Mouse (Mus musculus): Measurements from ENCODE around the gene Sobp. TPM values are rescaled to one million over a fixed set of nuclear protein-coding genes. Genes with fewer than 3 reads are reported as not detected.
A peak's percentile ranks its signal among the peaks of the same experiment; 100 is the strongest.

Sobp gene
- total RNA-seq, 2 experiments from 2014 or later: not detected

DNA sequence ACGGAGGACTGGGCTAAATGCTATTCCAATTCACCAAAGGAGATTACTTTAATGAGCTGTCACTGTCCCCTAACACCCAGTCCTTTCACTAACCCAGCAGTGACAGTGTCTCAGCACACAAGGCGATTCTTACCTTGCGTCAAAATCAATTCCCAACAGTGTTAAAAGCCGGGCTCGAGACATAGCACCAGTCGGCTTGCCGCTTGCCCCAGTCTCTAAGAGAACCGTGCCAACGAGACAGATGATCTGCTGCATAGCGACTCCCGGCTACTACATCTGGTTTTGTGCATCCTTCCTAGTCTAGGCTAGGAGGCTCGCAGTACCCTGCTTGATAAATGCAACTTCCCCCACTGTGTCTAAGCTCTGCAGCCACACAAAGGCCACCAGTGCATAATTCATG is 12.0 kb downstream of the Sobp start:
- ATAC-seq (replicated peaks; ENCODE audit: poor library complexity): no peak

DNA sequence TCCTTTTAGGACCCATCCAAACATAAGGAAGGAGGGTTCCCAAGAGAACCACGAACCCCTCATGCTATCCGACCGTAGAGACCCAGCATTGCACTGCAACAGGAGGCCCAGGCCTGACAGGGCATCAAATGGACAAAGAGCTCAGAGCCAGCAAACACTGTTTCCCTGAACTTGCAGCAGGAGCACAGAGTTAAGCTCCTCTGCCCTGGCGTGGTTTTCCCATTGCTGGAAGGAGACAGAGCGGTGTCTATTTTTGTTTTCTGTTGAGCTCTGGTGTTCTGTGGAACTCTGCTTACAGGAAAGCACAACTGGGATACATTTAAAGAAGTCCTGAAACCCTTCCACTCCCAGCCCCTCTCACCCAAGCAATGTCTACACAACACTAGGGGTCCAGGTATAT is 15.0 kb downstream of the Sobp start:
- ATAC-seq (replicated peaks; ENCODE audit: poor library complexity): no peak

DNA sequence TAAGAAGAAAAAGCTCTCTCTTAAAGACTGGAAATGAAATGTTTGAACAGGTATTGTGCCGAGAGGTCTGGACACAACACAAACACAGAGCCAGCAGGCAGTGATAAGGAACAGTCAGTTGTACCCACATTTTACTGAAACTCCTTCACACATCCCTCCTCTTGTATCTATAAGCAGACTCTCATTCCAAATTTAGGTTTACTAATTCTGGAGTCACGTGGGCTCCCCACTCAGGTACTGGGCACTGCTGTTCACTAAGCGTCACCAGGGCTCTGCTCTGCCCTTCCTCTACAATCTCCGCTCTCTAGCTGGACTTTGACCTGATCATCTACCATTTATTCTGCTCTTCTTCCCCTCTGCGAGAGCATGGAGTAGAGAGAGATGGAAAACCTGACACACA is 15.4 kb downstream of the Sobp start:
- no peak for ATAC-seq (replicated peaks; ENCODE audit: poor library complexity)

DNA sequence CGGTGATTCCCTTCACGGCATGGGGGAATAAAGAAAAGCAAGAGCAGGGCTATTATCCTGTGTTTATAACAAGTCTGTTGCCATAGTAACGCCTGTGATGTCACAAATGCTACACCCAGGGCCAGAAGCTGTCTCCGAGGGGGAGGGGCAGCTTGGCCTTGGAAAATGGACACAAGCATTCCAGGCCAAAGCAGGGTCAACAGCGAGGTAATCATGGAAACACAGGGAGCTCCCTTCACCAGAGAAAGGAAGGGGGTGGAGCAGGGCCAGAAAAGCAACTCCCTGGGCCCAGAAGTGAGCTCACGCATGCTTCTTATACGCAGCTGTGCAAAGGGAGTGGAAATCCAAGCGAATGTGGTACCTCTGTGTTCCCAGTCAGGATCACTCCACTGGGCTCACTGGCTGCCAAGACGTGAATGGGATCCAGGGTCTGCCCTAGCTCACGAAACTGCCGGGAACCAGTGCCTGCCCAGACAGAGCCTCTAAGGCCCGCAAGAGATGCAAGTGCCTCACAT is 19.2 kb downstream of the Sobp start:
- no peak for ATAC-seq (replicated peaks; ENCODE audit: poor library complexity)

DNA sequence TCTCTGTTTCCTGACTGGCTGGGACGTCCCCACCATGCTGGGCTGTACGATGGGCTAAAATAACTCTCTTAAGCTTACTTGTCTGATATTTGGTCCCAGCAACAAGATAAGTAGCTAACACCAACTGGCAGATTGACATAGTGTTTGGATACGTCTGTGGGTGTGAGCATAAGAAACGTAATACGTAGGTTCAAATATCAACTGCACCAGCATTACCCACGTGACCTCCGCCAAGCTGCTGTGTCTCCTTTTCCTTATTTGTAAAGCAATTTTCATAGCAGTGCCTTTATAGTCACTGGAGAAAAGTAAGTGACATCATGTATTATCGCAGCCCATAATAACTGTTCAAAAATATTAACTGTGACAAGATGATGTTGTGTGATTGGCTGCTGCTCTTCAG is 21.7 kb downstream of the Sobp start:
- no peak for ATAC-seq (replicated peaks; ENCODE audit: poor library complexity)

DNA sequence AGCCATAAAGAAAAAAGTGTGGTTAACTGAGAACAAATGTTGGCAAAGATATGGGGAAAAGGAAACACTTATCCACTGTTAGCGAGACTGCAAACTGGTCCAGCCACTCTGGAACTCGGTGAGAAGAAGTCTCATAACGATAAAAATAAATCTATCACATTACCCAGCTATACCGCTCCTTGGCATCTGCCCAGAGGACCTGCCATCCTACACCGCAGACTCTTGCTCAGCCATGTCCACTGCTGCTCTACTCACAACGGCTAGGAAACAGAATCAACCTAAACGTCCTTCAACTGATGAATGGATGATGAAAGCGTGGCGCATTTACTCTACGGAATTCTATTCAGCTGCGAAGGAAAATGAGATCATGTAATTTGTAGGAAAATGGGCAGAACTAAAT is 25.9 kb downstream of the Sobp start:
- ATAC-seq (replicated peaks; ENCODE audit: poor library complexity): no peak

DNA sequence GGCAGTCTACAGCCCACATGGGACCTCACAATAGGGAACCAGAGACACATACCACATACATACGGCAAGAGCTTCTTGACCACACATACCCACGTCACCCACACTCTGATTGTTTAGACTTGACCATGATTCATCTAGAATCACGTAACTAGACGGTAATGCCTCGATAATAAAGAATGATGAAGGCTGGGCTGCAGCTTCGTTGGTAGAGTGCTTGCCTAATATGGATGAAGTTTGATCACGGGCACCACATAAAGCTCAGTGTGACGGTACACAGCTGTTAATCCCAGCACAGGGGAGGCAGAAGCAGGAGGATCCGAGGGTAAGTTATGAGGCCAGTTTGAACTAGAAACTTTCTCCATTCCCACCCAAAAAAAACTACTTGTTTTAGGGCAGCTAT is 31.2 kb downstream of the Sobp start:
- ATAC-seq (replicated peaks; ENCODE audit: poor library complexity): no peak

DNA sequence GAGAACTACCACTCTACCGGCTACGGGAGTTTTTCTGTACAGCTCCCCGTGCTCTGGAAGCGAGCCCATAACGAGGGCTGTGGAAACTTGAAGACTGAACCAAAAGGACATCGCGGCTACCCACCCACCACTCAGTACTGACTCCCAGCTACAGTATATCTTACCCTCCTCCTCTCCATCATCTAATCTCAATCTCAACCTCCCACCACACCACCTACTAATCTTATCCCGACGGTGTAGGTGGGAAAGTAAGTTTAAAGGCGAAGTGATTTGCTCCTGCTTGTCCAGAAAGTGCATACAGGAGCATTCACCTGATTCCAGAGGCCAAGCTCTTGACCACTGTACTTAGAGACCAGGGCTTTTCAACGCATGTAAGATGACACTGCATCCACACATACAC is 40.3 kb downstream of the Sobp start:
- no peak for ATAC-seq (replicated peaks; ENCODE audit: poor library complexity)

DNA sequence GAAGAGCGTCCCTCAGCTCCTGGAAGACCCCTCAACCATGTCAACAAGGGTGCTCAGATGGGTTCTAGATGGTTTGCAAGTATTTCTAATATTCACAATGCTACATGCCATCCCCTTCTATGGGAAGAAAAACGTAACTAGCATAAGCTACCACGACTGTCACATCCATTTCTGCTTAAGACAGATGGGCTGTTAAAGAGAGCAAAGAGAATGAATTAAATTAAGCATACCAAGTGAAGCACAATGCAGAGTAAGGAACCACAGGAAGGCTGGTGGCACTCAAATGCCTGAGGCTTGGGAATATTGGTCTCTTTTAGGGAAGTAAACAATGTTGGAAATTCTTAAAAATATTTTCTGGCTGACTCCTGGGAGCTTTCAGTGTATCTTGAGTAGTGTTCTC is 45.6 kb downstream of the Sobp start:
- ATAC-seq (replicated peaks; ENCODE audit: poor library complexity): no peak

DNA sequence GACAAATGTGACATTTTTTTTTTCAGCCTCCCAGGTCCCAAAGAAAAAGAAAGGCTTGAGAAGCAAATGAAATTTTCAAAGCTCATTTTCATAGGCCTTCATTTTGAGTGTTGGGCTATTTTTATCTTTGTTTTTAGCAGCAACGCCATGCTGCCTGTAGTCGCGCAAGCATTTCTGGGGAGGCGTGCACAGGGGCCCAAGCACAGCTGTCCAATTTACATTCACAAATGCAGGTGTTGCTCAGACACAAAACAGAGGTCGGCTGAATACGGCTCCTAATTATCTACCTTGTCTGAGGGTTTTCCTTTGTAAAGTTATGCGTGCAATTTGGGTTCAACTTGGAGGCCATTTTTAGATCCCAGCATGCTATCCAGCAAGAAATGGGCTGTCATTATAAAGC is 49.8 kb downstream of the Sobp start:
- ATAC-seq (replicated peaks; ENCODE audit: poor library complexity): no peak

DNA sequence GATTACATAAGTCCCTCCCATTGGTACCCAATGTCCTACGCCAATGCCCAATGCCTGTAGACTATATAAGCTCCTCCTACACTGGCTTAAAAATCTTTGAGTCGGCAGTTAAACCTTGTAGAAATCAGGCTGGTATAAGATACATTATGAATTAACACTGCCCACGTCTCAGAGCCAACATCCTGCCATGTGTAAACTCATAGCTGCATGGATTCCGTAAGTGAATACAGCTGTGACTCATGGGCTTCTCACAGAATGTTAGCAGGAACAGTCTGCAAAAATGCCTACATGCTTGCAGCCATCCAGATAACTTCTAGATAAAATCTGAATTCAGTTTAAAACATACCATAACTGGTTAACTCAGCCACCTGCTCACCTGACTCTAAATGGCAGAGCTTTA is 50.2 kb downstream of the Sobp start:
- ATAC-seq (replicated peaks; ENCODE audit: poor library complexity): no peak

DNA sequence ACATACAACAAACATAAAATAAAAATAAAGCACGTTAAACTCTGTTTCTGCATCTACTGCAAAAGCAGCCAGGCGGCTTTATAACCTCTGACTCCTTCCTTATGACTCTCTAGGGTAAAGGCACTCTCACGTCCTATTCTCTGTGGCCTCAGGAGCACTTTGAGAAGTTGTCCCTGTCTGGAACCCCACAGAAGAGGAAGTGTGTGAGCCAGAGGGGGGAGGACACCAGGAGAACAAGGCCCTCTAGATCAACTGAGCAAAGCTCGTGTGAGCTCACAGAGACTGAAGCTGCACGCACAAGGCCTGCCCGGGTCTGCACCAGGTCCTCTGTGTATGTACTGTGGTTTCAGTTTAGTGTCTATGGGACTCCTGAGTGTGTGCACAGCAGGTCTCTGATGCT is 50.9 kb downstream of the Sobp start:
- ATAC-seq (replicated peaks; ENCODE audit: poor library complexity): no peak

DNA sequence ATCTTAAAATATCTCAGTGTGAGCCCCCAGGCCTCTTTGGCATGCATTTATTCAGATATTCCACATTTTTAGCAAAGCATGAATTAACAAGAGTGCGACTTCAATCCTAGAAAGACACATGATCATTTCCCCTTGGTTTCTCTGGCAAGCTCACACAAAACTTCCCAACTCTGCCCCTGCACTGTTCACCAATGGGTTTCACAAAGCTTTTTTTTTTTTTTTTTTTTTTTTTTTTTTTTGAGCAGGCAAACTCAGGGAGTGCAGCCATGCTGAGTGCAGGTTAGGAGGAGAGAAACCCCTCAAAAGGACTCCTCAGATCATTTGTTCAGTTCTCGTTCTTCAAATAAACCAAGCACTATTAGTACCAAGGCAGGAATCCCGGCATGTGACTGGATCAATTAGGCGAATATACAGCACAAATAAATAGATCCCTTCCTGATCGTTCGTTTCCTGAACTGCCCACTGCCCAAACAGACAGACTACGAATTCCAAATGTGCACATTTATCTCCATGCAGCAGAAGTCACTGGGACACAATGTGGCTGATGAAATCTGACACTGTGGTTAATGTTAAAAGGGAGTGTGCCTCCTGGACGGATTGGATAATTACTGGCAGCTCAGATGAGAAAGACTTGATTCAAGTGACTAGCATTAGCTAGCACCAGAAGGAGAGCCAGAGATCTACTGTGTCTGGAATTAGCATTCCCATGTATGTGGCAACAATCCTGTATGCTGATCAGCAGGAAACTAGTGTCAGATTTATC is 53.5 kb downstream of the Sobp start:
- ATAC-seq (replicated peaks; ENCODE audit: poor library complexity): peak; percentile 78

DNA sequence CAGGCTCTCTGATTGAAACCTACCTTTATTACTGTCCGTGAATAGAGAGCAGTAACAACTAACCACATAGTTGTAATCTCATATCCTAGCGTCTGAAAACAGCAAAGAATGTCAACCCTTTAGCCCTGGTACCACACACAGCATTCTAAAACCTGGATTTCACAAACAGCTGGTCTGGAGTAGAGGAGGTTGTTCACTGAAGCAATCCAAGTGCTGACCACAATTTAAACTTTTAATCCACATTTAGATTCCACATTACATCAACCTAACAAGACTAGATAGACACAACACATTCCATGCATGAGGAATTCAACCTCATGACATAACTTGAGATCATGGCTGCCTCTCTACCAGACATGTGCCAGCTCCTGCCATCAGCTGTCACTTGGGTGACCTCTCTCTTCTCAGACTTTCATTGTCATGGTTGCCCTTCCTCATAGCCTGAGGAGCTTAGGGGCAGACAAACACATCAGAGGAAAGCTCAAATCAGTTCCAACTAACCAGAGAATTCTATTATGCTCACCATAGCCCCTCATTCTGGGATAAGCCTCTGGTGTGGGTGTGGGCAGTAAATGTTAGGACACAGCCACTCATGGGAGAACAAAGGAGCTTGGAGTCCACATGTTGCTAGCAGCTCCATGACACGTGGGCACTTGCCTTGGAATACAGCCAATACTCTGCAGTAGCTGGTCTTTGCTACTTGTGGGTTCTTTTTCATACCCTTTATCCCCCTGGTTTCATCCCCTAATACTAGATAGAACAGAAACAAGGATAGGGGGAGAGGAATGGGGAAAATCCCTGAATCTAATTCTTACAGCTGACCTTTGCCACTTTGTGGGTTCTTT is 58.0 kb downstream of the Sobp start:
- ATAC-seq (replicated peaks; ENCODE audit: poor library complexity): no peak

DNA sequence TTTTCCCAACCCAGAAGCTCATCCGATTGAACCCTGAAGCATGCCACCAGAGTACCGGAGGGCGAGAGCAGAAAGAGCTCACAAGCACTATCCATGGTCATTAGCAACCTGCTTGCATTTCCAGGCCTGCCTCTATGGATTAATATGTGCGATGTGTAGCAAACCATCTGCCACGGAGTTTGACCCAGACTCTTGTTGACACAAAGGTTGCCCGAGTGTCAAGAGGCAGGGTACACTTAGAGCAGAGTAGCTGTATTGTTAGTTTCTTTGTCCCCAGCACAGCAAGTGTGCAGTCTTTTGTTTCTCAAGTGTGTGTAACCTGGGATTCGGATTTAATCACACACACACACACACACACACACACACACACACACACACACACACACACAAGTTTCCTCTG is 62.0 kb downstream of the Sobp start:
- no peak for ATAC-seq (replicated peaks; ENCODE audit: poor library complexity)

DNA sequence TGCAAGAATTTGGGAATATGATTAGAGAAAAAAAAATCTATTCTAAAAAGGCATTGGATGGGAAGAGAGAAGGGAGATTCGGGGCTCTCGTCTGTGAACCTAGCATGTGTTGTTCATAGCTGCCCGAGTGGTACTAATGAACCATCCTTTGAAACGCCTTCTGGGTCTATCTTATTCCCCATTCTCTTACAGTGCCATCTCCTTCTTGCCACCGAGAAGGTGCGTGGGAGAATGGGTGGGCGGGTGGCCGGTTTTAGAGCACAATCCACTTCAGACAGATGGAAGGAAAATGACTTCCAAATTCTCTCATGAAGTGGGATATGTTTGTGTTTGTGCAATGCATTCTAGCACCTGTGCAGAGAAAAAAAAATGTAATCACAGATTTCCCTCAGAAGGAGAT is 67.7 kb downstream of the Sobp start:
- no peak for ATAC-seq (replicated peaks; ENCODE audit: poor library complexity)

DNA sequence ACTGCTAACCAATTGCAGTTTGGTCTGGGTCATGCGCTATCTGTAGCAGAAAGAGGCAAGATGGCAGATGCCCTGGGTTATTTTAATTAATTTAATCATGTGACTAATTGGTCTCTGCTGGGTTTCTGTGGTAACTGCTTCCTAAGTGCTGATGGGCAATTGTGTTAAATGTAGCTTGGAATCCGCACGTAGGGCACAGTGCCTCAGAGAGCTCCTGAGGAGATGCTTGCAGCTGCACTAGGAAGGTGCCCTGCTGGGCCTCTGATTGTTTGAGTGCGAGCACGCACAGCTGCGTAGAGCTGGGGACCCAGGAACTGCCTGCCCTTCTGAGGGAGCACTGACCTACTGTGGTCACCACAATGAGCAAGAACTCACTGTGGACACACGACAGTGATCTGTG is 68.1 kb downstream of the Sobp start:
- no peak for ATAC-seq (replicated peaks; ENCODE audit: poor library complexity)

DNA sequence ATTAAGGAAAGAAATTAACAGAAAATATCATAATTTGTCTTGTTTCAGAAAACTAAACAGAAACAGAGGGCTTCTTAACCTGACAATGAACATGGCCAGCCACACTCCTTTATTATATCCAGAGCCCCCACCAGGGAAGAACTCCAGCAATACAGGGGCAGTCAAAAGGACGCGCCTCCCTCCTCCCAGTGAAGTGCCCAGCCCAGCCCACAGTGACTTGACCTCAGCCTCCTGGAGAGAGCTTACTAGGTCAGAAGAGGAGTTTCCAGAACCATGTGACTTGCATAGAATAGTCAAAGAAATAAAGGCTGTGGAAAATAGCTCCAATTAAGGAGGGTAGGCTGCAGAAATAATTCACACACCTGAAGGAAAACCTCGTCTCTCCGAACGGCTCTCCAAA is 73.8 kb downstream of the Sobp start:
- no peak for ATAC-seq (replicated peaks; ENCODE audit: poor library complexity)

DNA sequence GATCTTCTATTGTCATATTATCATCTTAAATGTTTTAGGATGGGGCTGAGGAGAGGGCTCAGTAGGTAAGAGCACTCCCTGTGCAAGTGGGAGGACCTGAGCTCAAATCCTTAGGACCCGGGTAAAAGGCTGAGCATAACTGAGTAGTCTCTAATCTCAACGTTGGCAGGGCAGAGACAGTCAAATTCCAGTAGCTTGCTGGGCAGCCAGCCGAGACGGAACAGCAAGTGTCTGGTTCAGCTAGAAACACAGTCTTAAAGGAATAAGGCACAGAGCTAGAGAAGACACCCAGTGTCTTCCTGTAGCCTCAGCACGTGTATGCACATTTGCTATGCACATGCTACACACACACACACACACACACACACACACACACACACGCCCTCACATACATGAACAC is 75.1 kb downstream of the Sobp start:
- ATAC-seq (replicated peaks; ENCODE audit: poor library complexity): no peak

DNA sequence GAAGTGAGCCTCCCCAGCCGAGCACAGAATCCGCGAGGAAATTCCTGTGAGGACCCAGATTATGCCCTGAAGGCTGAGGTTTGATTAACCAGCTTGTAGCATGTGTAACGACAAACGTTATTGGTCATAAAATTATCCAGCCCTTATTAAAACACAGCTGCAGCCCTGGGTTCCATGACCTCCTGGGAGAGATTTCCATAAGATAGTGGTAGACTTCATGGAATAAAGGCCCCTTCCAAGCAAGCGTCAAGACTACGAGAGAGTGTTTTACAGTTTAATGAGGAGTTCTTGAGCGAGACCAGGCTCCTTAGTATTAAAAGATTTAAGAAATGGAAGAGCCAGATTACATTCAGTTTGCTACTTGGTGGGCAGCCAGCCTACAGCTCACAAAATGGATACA is 76.6 kb downstream of the Sobp start:
- ATAC-seq (replicated peaks; ENCODE audit: poor library complexity): no peak

DNA sequence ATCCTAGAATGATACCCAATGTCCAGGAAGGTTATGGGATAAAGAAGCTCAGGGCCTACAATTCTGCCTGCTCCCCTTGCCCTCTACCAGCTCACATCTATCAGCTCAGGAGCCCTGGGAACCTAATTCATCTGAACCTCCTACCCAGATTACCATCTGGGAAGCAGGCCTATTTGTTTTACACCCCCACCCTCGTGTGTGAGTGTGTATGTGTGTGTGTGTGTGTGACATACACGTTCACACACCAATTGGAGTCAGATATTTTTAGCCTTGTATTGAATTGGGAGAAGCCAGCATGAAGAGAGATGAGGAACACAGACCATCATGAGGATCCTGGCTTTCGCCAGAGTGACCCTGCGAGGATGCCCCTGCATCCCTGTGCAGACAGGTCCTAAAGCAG is 77.7 kb downstream of the Sobp start:
- ATAC-seq (replicated peaks; ENCODE audit: poor library complexity): no peak

DNA sequence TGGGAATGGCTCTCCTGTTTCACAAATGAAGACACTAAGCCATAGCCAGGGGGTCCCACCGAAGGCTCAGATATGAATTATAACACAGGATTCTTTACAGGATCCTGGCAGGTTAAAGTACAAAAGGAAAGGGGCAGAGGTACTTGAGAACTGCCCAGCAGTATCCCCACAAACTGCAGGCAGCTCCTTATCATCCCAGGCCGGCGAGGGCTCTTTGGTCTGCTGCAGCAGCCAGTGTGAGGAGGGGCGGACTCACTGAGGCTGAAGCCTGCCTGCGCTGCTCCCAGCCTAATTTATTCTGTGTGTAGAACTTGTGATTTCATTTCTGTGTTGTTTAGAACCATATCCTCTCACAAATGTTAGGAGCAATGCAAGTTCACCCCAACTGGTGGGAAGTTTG is 79.8 kb downstream of the Sobp start:
- no peak for ATAC-seq (replicated peaks; ENCODE audit: poor library complexity)
